Mouse (Mus musculus): ENCODE results near the gene Tbc1d1.

DNA sequence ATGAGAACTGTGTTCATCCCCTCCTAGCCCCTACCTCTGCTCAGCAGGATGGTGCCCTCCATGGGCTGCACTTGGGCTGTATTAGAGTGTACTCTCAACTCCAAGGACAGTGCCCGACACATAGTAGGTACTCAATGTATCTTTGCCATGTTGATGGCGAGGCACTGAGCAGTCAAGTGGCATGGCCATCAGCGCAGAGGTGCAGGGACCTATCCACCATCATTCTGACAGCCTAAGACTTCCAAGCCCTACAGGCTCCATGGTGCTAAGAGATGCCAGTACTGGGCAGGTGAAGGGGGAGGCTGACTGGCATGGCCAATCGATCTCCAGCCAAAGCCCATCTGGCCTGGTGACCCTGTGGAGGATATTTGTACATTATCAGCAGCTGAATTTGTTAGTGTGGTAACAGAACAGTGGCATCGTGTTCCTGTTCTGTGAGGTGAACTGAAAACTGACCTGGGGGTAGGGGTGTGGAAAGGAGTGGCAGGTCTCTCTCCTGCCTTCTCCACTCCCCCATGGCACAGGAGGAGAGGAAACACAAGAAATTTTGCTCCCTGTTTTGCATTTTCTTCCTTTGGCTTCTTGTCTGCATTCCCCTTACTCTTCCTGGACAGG lies 169.7 kb downstream of the Tbc1d1 start:
- TF ChIP-seq CTCF (IDR thresholded peaks at IDR 0.05; ENCODE audit: low read depth, low read length): no peak
- no peak for TF ChIP-seq POLR2A (IDR thresholded peaks at IDR 0.05; ENCODE audit: extremely low read depth, insufficient read depth, low read length)

All from liver, adult 2 months (tissue).